Mouse (Mus musculus) stomach, postnatal 0 days (tissue): ENCODE results near the gene Gm47429. TPM values are rescaled to one million over a fixed set of nuclear protein-coding genes. Genes with fewer than 3 reads are reported as not detected.

Experiments used
- ATAC-seq: fragments of 200-750 bp; cut with Nextera tagmentation; 2 replicates; pipeline ENCODE4 v1.8.0; 2017; ENCODE audit not compliant: low FRiP score, low TSS enrichment
- DNase-seq: peaks from one replicate; pipeline ENCODE4 v3.0.0-alpha.2; 2016; ENCODE audit warnings: low spot score
- H3K27ac ChIP-seq: fragments of 300-500 bp; sonication (generic); replicated peaks from 2 replicates; pipeline ENCODE4 v1.5.1; 2014; ENCODE audit warnings: mild to moderate bottlenecking, control low read depth
- H3K27me3 ChIP-seq: fragments of 300-500 bp; sonication (generic); 2 replicates; pipeline ENCODE4 v1.6.1; 2014; ENCODE audit warnings: low read length; ENCODE audit not compliant: control insufficient read depth, insufficient read depth
- H3K36me3 ChIP-seq: fragments of 300-500 bp; sonication (generic); 2 replicates; pipeline ENCODE4 v1.6.1; 2014; ENCODE audit warnings: low read length, mixed read lengths; ENCODE audit not compliant: control insufficient read depth, insufficient read depth
- H3K4me1 ChIP-seq: fragments of 300-500 bp; sonication (generic); replicated peaks from 2 replicates; pipeline ENCODE4 v1.6.1; 2014; ENCODE audit warnings: antibody characterized with exemption; ENCODE audit not compliant: control insufficient read depth, insufficient read depth
- H3K4me2 ChIP-seq: fragments of 300-500 bp; sonication (generic); replicated peaks from 2 replicates; pipeline ENCODE4 v1.6.1; 2014; ENCODE audit warnings: low read depth, mild to moderate bottlenecking, control low read depth, moderate library complexity
- H3K4me3 ChIP-seq: fragments of 300-500 bp; sonication (generic); 2 replicates; pipeline ENCODE4 v1.5.1; 2014; ENCODE audit warnings: low read depth, low read length, control low read depth
- H3K9ac ChIP-seq: fragments of 300-500 bp; sonication (generic); 2 replicates; pipeline ENCODE4 v1.6.1; 2014; ENCODE audit warnings: mild to moderate bottlenecking, low read length, control low read depth, mixed read lengths
- H3K9me3 ChIP-seq: fragments of 300-500 bp; sonication (generic); 2 replicates; pipeline ENCODE4 v1.6.1; 2016; ENCODE audit warnings: low read length; ENCODE audit not compliant: control insufficient read depth
- CTCF ChIP-seq: IDR thresholded peaks from 2 replicates; pipeline ENCODE4 v1.5.1; 2016; ENCODE audit warnings: antibody characterized with exemption, low read depth, mild to moderate bottlenecking, moderate library complexity
- EP300 ChIP-seq: optimal IDR thresholded peaks from 2 replicates; pipeline ENCODE3; 2016; ENCODE audit warnings: antibody characterized with exemption
- WGBS: fragments of 180-500 bp; shearing (Covaris S2); extraction: QIAGEN DNeasy Blood & Tissue Kit; methylation state at CpG from one replicate; pipeline ENCODE4 v1.1.7; 2014; 5-methylcytosine and 5-hydroxymethylcytosine counted together
- polyA plus RNA-seq: library from polyadenylated mRNA; unstranded; fragments of >200 nt; fragmentation: Nextera tagmentation; extraction: Ambion mirVana; gene quantifications from 2 replicates; pipeline ENCODE4 v1.2.1, GENCODE M21; 2015

Gene Gm47429
- polyA plus RNA-seq, 1 experiment from 2014 or later, result not detected

DNA sequence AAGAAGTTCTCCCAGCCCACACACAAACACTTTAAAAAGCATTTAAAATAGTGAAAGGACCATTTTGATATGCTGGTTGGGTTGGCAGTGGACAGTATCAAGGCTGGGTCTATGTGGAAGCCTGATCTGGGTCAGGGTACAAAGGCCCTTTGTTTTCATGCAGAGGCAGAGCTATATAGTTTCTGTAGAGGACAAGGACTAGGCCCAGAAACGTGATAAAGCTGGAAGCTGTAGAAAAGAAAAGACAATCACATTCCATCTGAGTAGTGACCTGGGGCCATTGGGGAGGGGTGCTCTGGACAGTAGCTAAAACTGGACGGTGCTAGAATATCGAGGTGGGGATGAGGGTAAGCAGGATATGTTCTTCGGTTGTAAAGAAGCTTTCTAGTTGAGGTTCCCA, 1.5 kb upstream of the Gm47429 start:
- Histone ChIP-seq H3K27ac (no peak overlapping the region), H3K4me2 (no peak overlapping the region), H3K9ac (no peak overlapping the region), H3K36me3 (no peaks in the 10 kb centered on the region), H3K4me1 (no peaks in the 10 kb centered on the region), H3K4me3 (no peak overlapping the region), H3K9me3 (no peaks in the 10 kb centered on the region), H3K27me3 (no peaks in the 10 kb centered on the region)
- TF ChIP-seq CTCF (no peak), EP300 (no peak)
- no peak for DNase-seq
- 80% methylated on average over 4 of the region's 4 CpGs for WGBS
- no peak for ATAC-seq

DNA sequence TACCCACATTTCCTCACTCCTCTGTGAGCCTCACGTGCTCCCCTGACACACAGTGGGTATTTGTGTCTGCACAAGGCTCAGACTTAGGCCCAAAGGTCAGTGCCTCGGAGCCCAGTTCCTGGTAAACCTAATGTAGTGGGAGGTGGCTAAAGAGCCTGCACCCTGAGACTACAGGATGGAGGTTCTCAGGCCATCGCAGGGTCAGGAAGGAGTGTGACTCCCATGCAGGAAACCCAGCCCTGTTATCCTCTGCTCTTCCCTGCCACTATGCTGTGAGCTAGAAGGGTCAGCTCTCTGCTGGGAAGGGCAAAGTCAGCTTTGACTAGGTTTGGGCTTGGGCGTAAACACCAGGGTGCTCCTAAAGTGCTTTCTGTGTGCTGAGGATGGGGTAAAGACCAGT, 17.0 kb downstream of the Gm47429 start:
- WGBS, result 83% methylated on average over 4 of the region's 4 CpGs
- Histone ChIP-seq H3K4me2 (no peak overlapping the region), H3K9ac (no peak overlapping the region), H3K27me3 (no peaks in the 10 kb centered on the region), H3K9me3 (no peaks in the 10 kb centered on the region), H3K27ac (no peak overlapping the region), H3K4me3 (no peak overlapping the region), H3K4me1 (no peaks in the 10 kb centered on the region), H3K36me3 (peaks cover 41% of the 10 kb centered on the region)
- DNase-seq, result no peak
- ATAC-seq, result no peak
- TF ChIP-seq CTCF (no peak), EP300 (no peak)

- WGBS, result 95% methylated on average over 2 of the region's 2 CpGs
- Histone ChIP-seq H3K9me3 (no peaks in the 10 kb centered on the region), H3K4me3 (no peak overlapping the region), H3K9ac (no peak overlapping the region), H3K27me3 (no peaks in the 10 kb centered on the region), H3K36me3 (peaks cover 41% of the 10 kb centered on the region), H3K4me1 (no peaks in the 10 kb centered on the region), H3K4me2 (no peak overlapping the region), H3K27ac (no peak overlapping the region)
- DNase-seq (no peak), ATAC-seq (no peak)
- TF ChIP-seq CTCF, result no peak
- no peak for TF ChIP-seq EP300
Measured at GRCm38 (mm10) chr13:50424517-50424916, 19.2 kb downstream of the Gm47429 start.

DNA sequence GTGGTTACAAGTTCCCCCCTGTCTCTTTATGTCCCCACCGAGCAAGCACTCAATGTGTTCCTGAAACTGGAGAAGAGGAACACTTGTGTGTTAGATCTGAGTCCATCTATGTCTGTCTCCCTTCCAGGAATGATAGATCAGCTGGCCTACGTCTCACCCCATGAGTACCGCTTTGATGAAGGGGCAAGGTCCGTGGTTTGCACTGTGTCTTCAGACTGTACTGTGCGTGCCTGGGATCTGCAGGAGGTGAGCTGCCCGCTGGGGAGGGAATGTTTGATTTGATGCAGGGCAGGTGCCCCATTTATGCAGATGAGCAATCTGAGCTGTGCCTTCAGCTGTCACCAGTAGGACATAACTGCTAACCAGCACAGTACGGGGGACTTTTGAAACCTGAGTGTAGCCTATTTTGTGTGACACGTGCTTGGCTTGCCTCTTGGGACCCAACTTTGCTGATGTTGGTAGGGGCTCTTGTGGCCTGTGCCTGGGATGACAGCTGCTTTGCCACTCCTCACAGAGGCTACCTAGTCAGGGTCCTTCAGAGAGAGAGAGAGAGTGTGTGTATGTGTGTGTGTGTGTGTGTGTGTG, 20.0 kb downstream of the Gm47429 start:
- no peak overlapping the region for H3K27ac ChIP-seq
- H3K4me3 ChIP-seq, result no peak overlapping the region
- ATAC-seq, result no peak
- peaks cover 41% of the 10 kb centered on the region for H3K36me3 ChIP-seq
- TF ChIP-seq CTCF (no peak), EP300 (no peak)
- H3K9me3 ChIP-seq, result no peaks in the 10 kb centered on the region
- 89% methylated on average over 8 of the region's 8 CpGs for WGBS
- no peak overlapping the region for H3K9ac ChIP-seq
- no peak for DNase-seq
- H3K4me1 ChIP-seq, result no peaks in the 10 kb centered on the region
- H3K27me3 ChIP-seq, result no peaks in the 10 kb centered on the region
- no peak overlapping the region for H3K4me2 ChIP-seq

GRCm38 (mm10) chr13:50418421-50418820, 25.3 kb downstream of the Gm47429 start:
- no peak for DNase-seq
- no peak for TF ChIP-seq EP300
- TF ChIP-seq CTCF, result peak; percentile 30; the same call in 1 of the 2 replicates
- ATAC-seq, result no peak
- 41% methylated on average over 3 of the region's 3 CpGs for WGBS
- peak overlapping the region; percentile 81 for H3K4me2 ChIP-seq
- no peak overlapping the region for H3K27ac ChIP-seq
- H3K9me3 ChIP-seq, result no peaks in the 10 kb centered on the region
- H3K9ac ChIP-seq, result peak overlapping the region; percentile 75; the same call in 1 of the 2 replicates
- peaks cover 6% of the 10 kb centered on the region; the same call in 1 of the 2 replicates for H3K36me3 ChIP-seq
- peak overlapping the region; percentile 82 for H3K4me3 ChIP-seq
- 0 out of 2 replicates have a peak, but pooled peaks cover 7% of the 10 kb centered on the region for H3K4me1 ChIP-seq
- H3K27me3 ChIP-seq, result no peaks in the 10 kb centered on the region

DNA sequence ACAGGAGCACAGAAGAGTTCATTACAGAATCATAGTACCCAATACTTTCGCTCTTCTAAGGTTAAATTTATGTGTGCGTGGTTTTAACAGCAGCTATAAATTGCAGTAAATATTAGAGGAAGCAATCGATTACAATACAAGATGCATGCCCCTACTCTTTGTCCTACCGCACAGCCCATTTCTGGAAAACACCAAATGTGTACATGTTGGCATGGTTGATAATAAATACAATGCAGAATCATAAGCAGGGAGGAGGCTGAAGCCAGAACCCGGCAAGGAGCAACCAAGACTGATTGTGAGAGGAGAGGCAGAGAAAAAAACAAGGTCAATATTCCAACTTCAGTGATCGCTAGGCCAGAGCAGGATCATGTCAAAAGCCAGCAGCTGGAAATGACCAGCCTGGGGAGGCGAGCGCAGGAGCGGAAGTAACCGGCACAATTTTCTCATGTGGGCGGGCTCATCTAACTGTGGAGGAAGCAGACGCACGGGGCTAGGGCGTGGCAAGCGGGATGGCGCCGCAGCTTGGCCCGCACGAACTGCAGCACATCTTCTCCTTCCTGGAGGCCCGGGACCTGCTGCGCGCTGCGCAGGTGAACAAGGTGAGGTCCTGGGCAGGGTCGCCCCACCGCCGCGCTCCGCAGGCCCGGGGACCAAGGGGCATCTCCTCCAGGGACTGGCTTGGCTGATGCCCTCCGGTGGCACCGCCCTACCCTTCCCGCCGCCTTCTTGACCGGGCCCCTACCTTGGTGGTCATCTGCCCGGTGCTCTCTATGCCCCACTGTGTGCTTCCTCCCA, 26.1 kb downstream of the Gm47429 start, which contains the start of gene Fbxw17:
Fbxw17 (plus strand) TSS at position 476 of the 795 bp plus-strand sequence.
- TF ChIP-seq EP300 (no peak), CTCF (0 out of 2 replicates have a peak, but pooled peaks have one; percentile 3)
- 11% methylated on average over 35 of the region's 35 CpGs for WGBS
- Histone ChIP-seq H3K27ac (0 out of 2 replicates have a peak within 1 kb of the TSS, but pooled peaks have one; percentile 53), H3K36me3 (no peaks in the 10 kb centered on the region), H3K27me3 (no peaks in the 10 kb centered on the region), H3K4me1 (0 out of 2 replicates have a peak, but pooled peaks cover 7% of the 10 kb centered on the region), H3K4me3 (peak within 1 kb of the TSS; percentile 82), H3K4me2 (peak within 1 kb of the TSS; percentile 81), H3K9ac (peak within 1 kb of the TSS; percentile 75), H3K9me3 (no peaks in the 10 kb centered on the region)
- DNase-seq (peak; percentile 84), ATAC-seq (peak; percentile 98)

Other genes with a start within 250 kb of the Gm47429 start
- gene Gm906, start 193.6 kb downstream of the Gm47429 start, polyA plus RNA-seq, result not detected in 2 replicates
- gene Fbxw17, start 26.0 kb downstream of the Gm47429 start, polyA plus RNA-seq, result 11.5 and 12.5 TPM in 2 replicates
- gene Nutm2, start 23.4 kb upstream of the Gm47429 start, polyA plus RNA-seq, result not detected in 2 replicates
- gene Gm904, start 199.3 kb upstream of the Gm47429 start, polyA plus RNA-seq, result not detected in 2 replicates